In the genomic region with DNA sequence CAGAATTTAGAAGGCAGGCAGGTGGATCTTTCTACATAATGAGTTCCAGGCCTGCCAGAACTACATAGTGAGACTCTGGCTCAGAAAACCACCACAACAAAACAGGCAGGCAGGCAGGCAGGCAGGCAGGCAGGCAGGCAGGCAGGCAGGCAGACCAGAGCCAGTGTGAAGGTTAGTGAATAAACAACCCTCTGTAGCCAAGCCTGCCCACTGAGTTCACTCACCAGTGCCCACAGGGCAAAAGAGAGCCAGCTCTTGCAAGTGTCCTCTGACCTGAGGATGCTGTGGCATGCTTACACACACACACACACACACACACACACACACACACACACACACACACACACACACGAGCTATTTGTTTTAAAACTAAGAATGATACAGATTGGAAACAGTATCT, we compare ENCODE assay signal across 22 mouse cellular contexts. TPM values are rescaled to one million over a fixed set of nuclear protein-coding genes. Genes with fewer than 3 reads are reported as not detected.
A peak's percentile ranks its signal among the peaks of the same experiment; 100 is the strongest.
DNase-seq lines count a peak whose midpoint lies in the region; TF ChIP-seq lines count a peak whose summit lies in the region.
"Had no signal": no experiment of that assay in that cellular context is flagged by ENCODE, and none has a peak within 500 bp of the region (broad histone marks: within the 10 kb centered on the region; RNA-seq: fewer than 3 reads in every experiment).

No protein-coding gene starts in this region.

- TF ChIP-seq POLR2A in liver, adult 2 months (IDR thresholded peaks at IDR 0.05; ENCODE audit: extremely low read depth, insufficient read depth, low read length) = no peak

- TF ChIP-seq CTCF in liver, adult 2 months (IDR thresholded peaks at IDR 0.05; ENCODE audit: low read depth, low read length) = no peak

- no peaks in the 10 kb centered on the region for H3K27me3 ChIP-seq in liver, adult 2 months (ENCODE audit: control insufficient read depth, insufficient read depth, low read length)
- H3K27me3 ChIP-seq: CH12.LX; embryonic facial prominence, embryonic 12.5 days; forebrain, embryonic 13.5 days; forebrain, embryonic 15.5 days; Patski had no signal

- DNase-seq in kidney, adult 11 months = peak; percentile 49
- no peak for DNase-seq in kidney, postnatal 10 days
- peak; percentile 46 for DNase-seq in kidney, adult 9 months
- no peak for DNase-seq in kidney, postnatal 14 days
- DNase-seq in liver, adult 2 months (ENCODE audit: extremely low read depth, low read depth, low spot score) = peak; percentile 65
- DNase-seq in liver = no peak
- DNase-seq: adrenal gland, adult 8-10 months; adrenal gland, postnatal 14 days; adrenal gland, postnatal 36 days; B cell, adult 2 months; cerebellum, adult 11-12 months; cerebellum, adult 2 months; cerebellum, adult 9-10 months; cerebellum, postnatal 10 days; cerebellum, postnatal 25 days had no signal

- H3K36me3 ChIP-seq in liver, adult 2 months (ENCODE audit: control insufficient read depth, insufficient read depth, low read length) = peaks cover 44% of the 10 kb centered on the region

- WGBS in liver, adult 2 months = 20% methylated on average over 1 of the region's 1 CpGs

- H3K9ac ChIP-seq in liver, adult 2 months (ENCODE audit: low read depth, low read length) = no peak overlapping the region
- H3K9ac ChIP-seq: embryonic facial prominence, embryonic 12.5 days; forebrain, embryonic 13.5 days; forebrain, embryonic 15.5 days had no signal

- no peak overlapping the region for H3K4me3 ChIP-seq in liver, adult 2 months (ENCODE audit: insufficient read depth, low read depth, low read length)
- H3K4me3 ChIP-seq: embryonic facial prominence, embryonic 10.5 days; embryonic facial prominence, embryonic 12.5 days; forebrain, embryonic 13.5 days; forebrain, embryonic 15.5 days had no signal

- H3K4me1 ChIP-seq in liver, adult 2 months (ENCODE audit: control insufficient read depth, insufficient read depth, low read length) = no peaks in the 10 kb centered on the region
- H3K4me1 ChIP-seq: embryonic facial prominence, embryonic 10.5 days; embryonic facial prominence, embryonic 12.5 days; forebrain, embryonic 13.5 days; forebrain, embryonic 15.5 days had no signal

- H3K79me2 ChIP-seq in liver, adult 2 months (ENCODE audit: control insufficient read depth, insufficient read depth, low read length) = no peaks in the 10 kb centered on the region

- H3K27ac ChIP-seq in liver, adult 2 months (replicated peaks; ENCODE audit: insufficient read depth, low read depth, low read length) = no peak overlapping the region
- H3K27ac ChIP-seq: embryonic facial prominence, embryonic 10.5 days; embryonic facial prominence, embryonic 12.5 days; forebrain, embryonic 13.5 days; forebrain, embryonic 15.5 days had no signal

RNA-seq across cellular contexts. Expression of a gene that starts 8.1 kb away (rescaled TPM):
- total RNA-seq in liver, adult 2 months (2014; rRNA removed) = 2.4 and 4.0 TPM in 2 replicates
- 13.5 and 18.9 TPM in 2 replicates for polyA plus RNA-seq in liver, adult 2 months (2012; rRNA removed)

RNA-seq across cellular contexts. Expression of a gene that starts 24.4 kb away (rescaled TPM):
- 9.1 and 12.9 TPM in 2 replicates for total RNA-seq in liver, adult 2 months (2014; rRNA removed)
- polyA plus RNA-seq in liver, adult 2 months (2012; rRNA removed) = 20.2 and 21.3 TPM in 2 replicates

RNA-seq across cellular contexts. Expression of a gene that starts 37.1 kb away (rescaled TPM):
- total RNA-seq in liver, adult 2 months (2014; rRNA removed) = 0.20 and 0.65 TPM in 2 replicates
- polyA plus RNA-seq in liver, adult 2 months (2012; rRNA removed) = 0.55 and 0.70 TPM in 2 replicates
- total RNA-seq: CH12.LX had no signal

RNA-seq across cellular contexts. Expression of a gene that starts 46.0 kb away (rescaled TPM):
- 21.7 and 22.1 TPM in 2 replicates for total RNA-seq in liver, adult 2 months (2014; rRNA removed)
- 49.7 and 92.8 TPM in 2 replicates for polyA plus RNA-seq in liver, adult 2 months (2012; rRNA removed)
- total RNA-seq: G1E had no signal
- polyA plus RNA-seq: G1E had no signal

RNA-seq across cellular contexts. Expression of a gene that starts 57.1 kb away (rescaled TPM):
- total RNA-seq in liver, adult 2 months (2014; rRNA removed) = 0.46 and 0.54 TPM in 2 replicates
- 0.85 and 1.1 TPM in 2 replicates for polyA plus RNA-seq in liver, adult 2 months (2012; rRNA removed)

Comparison
In these comparisons a context has a peak if more than half of its experiments do, and no peak if none do; other contexts are left out.
1. DNase-seq: peak in kidney, adult 11 months (single experiment), kidney, adult 9 months (single experiment) and liver, adult 2 months (single experiment); none in kidney, postnatal 10 days (single experiment), kidney, postnatal 14 days (single experiment) and liver (single experiment).